In genomic region chr9:22131226-22131981, GRCm38 (mm10) we compare ENCODE assay signal across 9 mouse cellular contexts. TPM values are rescaled to one million over a fixed set of nuclear protein-coding genes. Genes with fewer than 3 reads are reported as not detected.
DNase-seq lines count a peak whose midpoint lies in the region; ATAC-seq and TF ChIP-seq lines count a peak whose summit lies in the region.
"Had no signal": no experiment of that assay in that cellular context is flagged by ENCODE, and none has a peak within 500 bp of the region (broad histone marks: within the 10 kb centered on the region; RNA-seq: fewer than 3 reads in every experiment).

No protein-coding gene starts in this region.

- peak overlapping the region; percentile 37 for H3K4me2 ChIP-seq in hindbrain, embryonic 13.5 days
- H3K4me2 ChIP-seq in limb, embryonic 14.5 days (replicated peaks; ENCODE audit: low read depth, low read length, severe bottlenecking), result peak overlapping the region; percentile 81
- peak overlapping the region; percentile 30 for H3K4me2 ChIP-seq in midbrain, embryonic 14.5 days (ENCODE audit: low read length)

- H3K9ac ChIP-seq in hindbrain, embryonic 13.5 days, result peak overlapping the region; percentile 24; the same call in 1 of the 2 replicates
- H3K9ac ChIP-seq in limb, embryonic 14.5 days (ENCODE audit: low read depth, low read length, severe bottlenecking), result peak overlapping the region; percentile 51
- H3K9ac ChIP-seq in midbrain, embryonic 14.5 days (replicated peaks; ENCODE audit: low read length), result no peak overlapping the region

- 3% methylated on average over 35 of the region's 35 CpGs for WGBS in hindbrain, embryonic 13.5 days
- 1% methylated on average over 19 of the region's 35 CpGs for WGBS in limb, embryonic 14.5 days
- WGBS in midbrain, embryonic 14.5 days, result 2% methylated on average over 35 of the region's 35 CpGs

- H3K4me3 ChIP-seq in hindbrain, embryonic 13.5 days, result peak overlapping the region; percentile 22
- H3K4me3 ChIP-seq in limb, embryonic 14.5 days (replicated peaks; ENCODE audit: low read length), result peak overlapping the region; percentile 39
- no peak overlapping the region for H3K4me3 ChIP-seq in midbrain, embryonic 14.5 days (replicated peaks; ENCODE audit: low read depth, low read length)

- H3K36me3 ChIP-seq in hindbrain, embryonic 13.5 days, result no peaks in the 10 kb centered on the region
- no peaks in the 10 kb centered on the region for H3K36me3 ChIP-seq in limb, embryonic 14.5 days (ENCODE audit: control insufficient read depth, insufficient read depth, low read length)
- H3K36me3 ChIP-seq in midbrain, embryonic 14.5 days (ENCODE audit: control insufficient read depth, insufficient read depth, low read length), result no peaks in the 10 kb centered on the region

- DNase-seq in heart, adult 18-20 months, result peak; percentile 30 to 64
- no peak for DNase-seq in heart, adult 8-10 months (ENCODE audit: low spot score)
- peak; percentile 79 for DNase-seq in fibroblast of lung, adult 2 months (ENCODE audit: low read depth)
- DNase-seq in limb, embryonic 14.5 days (ENCODE audit: low spot score), result peak; percentile 53
- no peak for DNase-seq in midbrain, embryonic 14.5 days
- peak; percentile 64 for DNase-seq in testis, postnatal 14 days (ENCODE audit: low spot score)
- DNase-seq in retina, postnatal 1 day, result no peak

- no peak overlapping the region for H3K27ac ChIP-seq in hindbrain, embryonic 13.5 days
- no peak overlapping the region for H3K27ac ChIP-seq in limb, embryonic 14.5 days (replicated peaks; ENCODE audit: low read depth, low read length)
- H3K27ac ChIP-seq in midbrain, embryonic 14.5 days (replicated peaks; ENCODE audit: low read depth, low read length), result no peak overlapping the region

- no peak for ATAC-seq in hindbrain, embryonic 13.5 days (ENCODE audit: low FRiP score)
- peak; percentile 62; the same call in 1 of the 2 replicates for ATAC-seq in limb, embryonic 14.5 days (ENCODE audit: low FRiP score, low read depth)
- ATAC-seq in midbrain, embryonic 14.5 days (ENCODE audit: low FRiP score, low TSS enrichment), result no peak

- H3K4me1 ChIP-seq in hindbrain, embryonic 13.5 days (replicated peaks), result peaks cover 10% of the 10 kb centered on the region
- peaks cover 5% of the 10 kb centered on the region for H3K4me1 ChIP-seq in limb, embryonic 14.5 days (ENCODE audit: control insufficient read depth, insufficient read depth, low read length)
- no peaks in the 10 kb centered on the region for H3K4me1 ChIP-seq in midbrain, embryonic 14.5 days (ENCODE audit: control insufficient read depth, insufficient read depth, low read length)

- no peak for TF ChIP-seq POLR2A in limb, embryonic 14.5 days (IDR thresholded peaks at IDR 0.05; ENCODE audit: borderline replicate concordance, extremely low read depth, insufficient read depth, insufficient read length)

- peaks cover 54% of the 10 kb centered on the region for H3K27me3 ChIP-seq in hindbrain, embryonic 13.5 days
- no peaks in the 10 kb centered on the region for H3K27me3 ChIP-seq in limb, embryonic 14.5 days (ENCODE audit: control insufficient read depth, insufficient read depth, low read length)
- H3K27me3 ChIP-seq in midbrain, embryonic 14.5 days (ENCODE audit: control insufficient read depth, insufficient read depth, low read length), result peaks cover 19% of the 10 kb centered on the region; the same call in 1 of the 2 replicates

- no peaks in the 10 kb centered on the region for H3K9me3 ChIP-seq in hindbrain, embryonic 13.5 days
- no peaks in the 10 kb centered on the region for H3K9me3 ChIP-seq in limb, embryonic 14.5 days (ENCODE audit: control insufficient read depth, low read length)
- no peaks in the 10 kb centered on the region for H3K9me3 ChIP-seq in midbrain, embryonic 14.5 days (ENCODE audit: control insufficient read depth, low read length)

RNA-seq across cellular contexts. Expression of gene Acp5, which starts 4.1 kb away (rescaled TPM):
- 10 to 100 TPM in 1 of 2 experiments, 1 to 10 TPM in 1; 1.9 to 12.3 TPM for total RNA-seq in heart, adult 18-20 months (2021)
- 1 to 10 TPM in 3 of 4 experiments, under 1 TPM in 1; 0.98 to 1.6 (median 1.2) TPM for total RNA-seq in heart, adult 8-10 months (2022)
- 0.82 and 0.98 TPM in 2 replicates for polyA plus RNA-seq in hindbrain, embryonic 13.5 days (2015; fragmentation: Nextera tagmentation; extraction: Ambion mirVana)
- 20.3 and 21.6 TPM in 2 replicates for polyA plus RNA-seq in limb, embryonic 14.5 days (2012; rRNA removed)
- 17.0 and 23.6 TPM in 2 replicates for polyA plus RNA-seq in limb, embryonic 14.5 days (2014; fragmentation: Nextera tagmentation; extraction: Ambion mirVana)
- 0.79 TPM in 1 of 2 replicates, not detected in the other for polyA plus RNA-seq in midbrain, embryonic 14.5 days (2014; fragmentation: Nextera tagmentation; extraction: Ambion mirVana)

RNA-seq across cellular contexts. Expression of gene Elof1, which starts 14.4 kb away (rescaled TPM):
- total RNA-seq in heart, adult 18-20 months (2021), result 10 to 100 TPM; 35.2 to 36.2 TPM
- 10 to 100 TPM; 34.9 to 42.6 (median 39.3) TPM for total RNA-seq in heart, adult 8-10 months (2022)
- 179 and 185 TPM in 2 replicates for polyA plus RNA-seq in hindbrain, embryonic 13.5 days (2015; fragmentation: Nextera tagmentation; extraction: Ambion mirVana)
- 145 and 168 TPM in 2 replicates for polyA plus RNA-seq in limb, embryonic 14.5 days (2012; rRNA removed)
- polyA plus RNA-seq in limb, embryonic 14.5 days (2014; fragmentation: Nextera tagmentation; extraction: Ambion mirVana), result 199 and 206 TPM in 2 replicates
- 182 and 196 TPM in 2 replicates for polyA plus RNA-seq in midbrain, embryonic 14.5 days (2014; fragmentation: Nextera tagmentation; extraction: Ambion mirVana)

RNA-seq across cellular contexts. Expression of gene Pigyl, which starts 25.2 kb away (rescaled TPM):
- total RNA-seq in heart, adult 18-20 months (2021), result 10 to 100 TPM; 43.8 to 55.1 TPM
- total RNA-seq in heart, adult 8-10 months (2022), result 10 to 100 TPM; 48.6 to 53.6 (median 50.1) TPM
- 81.3 and 88.2 TPM in 2 replicates for polyA plus RNA-seq in hindbrain, embryonic 13.5 days (2015; fragmentation: Nextera tagmentation; extraction: Ambion mirVana)
- polyA plus RNA-seq in limb, embryonic 14.5 days (2012; rRNA removed), result 54.5 and 62.4 TPM in 2 replicates
- 80.9 and 82.4 TPM in 2 replicates for polyA plus RNA-seq in limb, embryonic 14.5 days (2014; fragmentation: Nextera tagmentation; extraction: Ambion mirVana)
- polyA plus RNA-seq in midbrain, embryonic 14.5 days (2014; fragmentation: Nextera tagmentation; extraction: Ambion mirVana), result 94.1 and 96.4 TPM in 2 replicates

RNA-seq across cellular contexts. Expression of gene Cnn1, which starts 32.4 kb away (rescaled TPM):
- 1 to 10 TPM; 7.1 to 9.8 TPM for total RNA-seq in heart, adult 18-20 months (2021)
- total RNA-seq in heart, adult 8-10 months (2022), result 1 to 10 TPM; 3.4 to 8.7 (median 6.1) TPM
- 1.4 and 4.5 TPM in 2 replicates for polyA plus RNA-seq in hindbrain, embryonic 13.5 days (2015; fragmentation: Nextera tagmentation; extraction: Ambion mirVana)
- 2.3 and 3.0 TPM in 2 replicates for polyA plus RNA-seq in limb, embryonic 14.5 days (2012; rRNA removed)
- polyA plus RNA-seq in limb, embryonic 14.5 days (2014; fragmentation: Nextera tagmentation; extraction: Ambion mirVana), result 3.1 and 4.4 TPM in 2 replicates
- 0.58 and 0.61 TPM in 2 replicates for polyA plus RNA-seq in midbrain, embryonic 14.5 days (2014; fragmentation: Nextera tagmentation; extraction: Ambion mirVana)
- total RNA-seq: CH12.LX had no signal

RNA-seq across cellular contexts. Expression of gene Ecsit, which starts 46.2 kb away (rescaled TPM):
- 100 to 1,000 TPM; 105 to 108 TPM for total RNA-seq in heart, adult 18-20 months (2021)
- total RNA-seq in heart, adult 8-10 months (2022), result 100 to 1,000 TPM; 101 to 109 (median 106) TPM
- polyA plus RNA-seq in hindbrain, embryonic 13.5 days (2015; fragmentation: Nextera tagmentation; extraction: Ambion mirVana), result 53.5 and 56.5 TPM in 2 replicates
- polyA plus RNA-seq in limb, embryonic 14.5 days (2012; rRNA removed), result 36.3 and 37.5 TPM in 2 replicates
- 30.6 and 32.9 TPM in 2 replicates for polyA plus RNA-seq in limb, embryonic 14.5 days (2014; fragmentation: Nextera tagmentation; extraction: Ambion mirVana)
- polyA plus RNA-seq in midbrain, embryonic 14.5 days (2014; fragmentation: Nextera tagmentation; extraction: Ambion mirVana), result 45.6 and 48.5 TPM in 2 replicates

Comparison
In these comparisons a context has a peak if more than half of its experiments do, and no peak if none do; other contexts are left out.
1. DNase-seq: peak in heart, adult 18-20 months (2 of 2), fibroblast of lung, adult 2 months (single experiment), limb, embryonic 14.5 days (single experiment) and testis, postnatal 14 days (single experiment); none in heart, adult 8-10 months (single experiment), midbrain, embryonic 14.5 days (single experiment) and retina, postnatal 1 day (single experiment).
2. H3K4me2 ChIP-seq: peak in every context shown above with its lines; median percentile 81 in limb, embryonic 14.5 days; 37 in hindbrain, embryonic 13.5 days; 30 in midbrain, embryonic 14.5 days.